Mouse (Mus musculus) mouse trophoblast stem cell (cell line): ENCODE results near the gene BC035947.
"Not testable (repeated sequence)": the region's sequence is repeated elsewhere in the genome, so short reads cannot be mapped to it uniquely, and the experiment has no call there.

Experiments
- in situ Hi-C, 2 experiments: fragments of 300-500 bp; cut with MseI, MboI; formaldehyde crosslinking; loops; 2 replicates in 1 of 2; 3 replicates in 1 of 2; pipeline ENCODE4 v1.15.1; 2025

The BC035947 gene

DNA sequence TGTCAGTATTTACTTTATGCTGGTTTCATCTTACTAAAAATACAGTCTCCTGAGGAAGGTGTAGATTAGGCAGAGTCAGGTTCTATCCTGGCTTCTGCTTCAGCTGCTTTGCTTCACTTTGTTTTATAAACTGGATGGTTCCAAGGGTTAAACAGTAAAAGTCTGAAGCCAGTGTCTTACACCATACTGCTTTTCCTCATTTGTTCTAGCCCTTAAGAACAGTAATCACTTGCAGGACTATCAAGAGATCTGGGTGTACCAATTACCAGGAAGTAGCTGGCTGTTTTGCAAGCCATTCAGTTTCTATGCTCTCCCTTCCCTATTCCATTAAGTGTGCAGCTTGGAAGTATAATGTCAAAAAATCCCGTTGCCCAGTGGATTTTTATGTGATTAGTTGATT is 4.8 kb downstream of the BC035947 start:
- in situ Hi-C loops = no loop called here

DNA sequence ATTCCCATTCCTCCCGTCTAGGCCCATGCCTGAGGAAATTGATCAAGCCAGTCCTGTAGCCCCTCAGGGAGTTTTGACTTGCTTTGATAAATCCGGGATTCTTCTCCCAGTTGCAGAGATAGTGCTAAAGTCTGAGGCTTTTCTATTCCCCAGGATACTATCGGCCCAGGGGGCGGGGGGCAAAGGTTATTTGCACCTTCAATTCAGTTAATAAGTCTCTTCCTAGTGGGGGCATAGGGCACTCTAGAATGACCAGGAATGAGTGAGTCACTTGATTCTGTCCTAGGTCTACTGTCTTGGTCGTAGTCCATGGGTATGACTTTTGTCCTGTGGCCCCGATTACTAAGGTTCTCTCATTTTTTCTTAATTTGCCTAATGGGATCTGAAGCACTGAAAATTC is 9.4 kb downstream of the BC035947 start:
- in situ Hi-C loops = no loop called here

GRCm38 (mm10) chr1:78501856-78502255 is 10.1 kb downstream of the BC035947 start:
- in situ Hi-C loops = not testable (repeated sequence)

DNA sequence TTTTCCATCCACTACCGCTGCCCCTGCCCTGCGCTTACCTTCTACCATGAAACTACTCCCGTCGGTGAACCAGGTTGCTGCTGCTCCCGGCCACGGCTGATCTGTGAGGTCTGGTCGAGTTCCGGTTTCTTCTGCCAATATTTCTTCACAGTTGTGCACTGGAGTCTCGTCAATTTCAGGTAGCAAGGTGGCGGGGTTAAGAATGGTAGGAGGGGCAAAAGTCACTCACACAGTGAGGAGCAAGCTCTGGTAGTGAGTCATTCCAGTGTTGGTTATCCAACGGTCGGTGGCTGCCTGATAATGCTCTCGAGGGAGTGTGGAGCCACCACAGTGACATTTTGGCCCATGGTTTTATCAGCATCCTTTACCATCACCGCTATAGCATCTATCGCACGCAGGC is 10.9 kb downstream of the BC035947 start:
- in situ Hi-C loops = no loop called here

- in situ Hi-C loops = no loop called here
Measured at GRCm38 (mm10) chr1:78490143-78490542, 21.8 kb downstream of the BC035947 start.

GRCm38 (mm10) chr1:78488752-78489492 is 23.0 kb downstream of the BC035947 start, which contains the start of gene Farsb:
Gene Farsb (minus strand): TSS chr1:78488897.
- in situ Hi-C loops = no loop called here

- in situ Hi-C loops = no loop called here
Measured at GRCm38 (mm10) chr1:78488427-78488751, 23.6 kb downstream of the BC035947 start.

GRCm38 (mm10) chr1:78484361-78484760 is 27.6 kb downstream of the BC035947 start:
- in situ Hi-C loops = no loop called here

- in situ Hi-C loops = no loop called here
Measured at GRCm38 (mm10) chr1:78483430-78483829, 28.5 kb downstream of the BC035947 start.

DNA sequence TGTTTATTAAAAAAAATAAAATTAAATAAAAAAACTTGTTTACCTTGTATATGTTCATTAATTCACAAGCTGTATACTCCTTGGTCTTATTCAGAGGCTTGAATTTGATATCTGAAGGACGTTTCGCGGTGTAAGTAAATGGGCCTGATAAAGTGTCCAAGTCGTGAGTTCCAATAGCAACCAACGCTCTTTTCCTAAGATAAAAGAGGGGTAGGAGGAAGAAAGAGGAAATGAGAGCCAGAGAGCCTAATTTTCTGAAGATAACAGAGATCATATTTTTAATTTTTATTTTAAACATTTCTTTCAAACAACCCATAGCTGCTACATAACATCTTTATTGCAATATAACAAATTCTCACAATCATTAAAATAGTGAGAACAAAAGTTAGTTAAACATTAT is 39.5 kb downstream of the BC035947 start:
- in situ Hi-C loops = no loop called here

DNA sequence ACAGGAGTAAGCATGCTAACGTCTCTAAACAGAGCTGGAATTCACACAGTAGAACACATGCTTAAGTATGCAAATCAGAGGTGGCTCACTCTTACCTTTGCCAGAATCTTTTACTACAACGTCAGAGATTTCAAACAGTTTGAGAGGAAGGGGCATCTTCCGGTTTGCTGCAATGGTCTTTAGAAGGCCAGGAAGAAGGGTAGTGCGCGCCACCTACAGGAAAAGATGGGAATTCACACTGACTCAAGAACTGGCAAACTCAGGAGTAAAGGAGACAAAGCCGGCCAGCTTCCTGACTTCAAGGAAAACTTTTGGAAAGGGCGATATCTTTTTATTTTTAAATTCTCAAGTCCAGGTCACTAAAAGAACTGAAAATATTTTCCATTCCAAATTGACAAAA is 57.3 kb downstream of the BC035947 start:
- in situ Hi-C loops = no loop called here

- in situ Hi-C loops = no loop called here
Measured at GRCm38 (mm10) chr1:78453886-78454285, 58.1 kb downstream of the BC035947 start.

DNA sequence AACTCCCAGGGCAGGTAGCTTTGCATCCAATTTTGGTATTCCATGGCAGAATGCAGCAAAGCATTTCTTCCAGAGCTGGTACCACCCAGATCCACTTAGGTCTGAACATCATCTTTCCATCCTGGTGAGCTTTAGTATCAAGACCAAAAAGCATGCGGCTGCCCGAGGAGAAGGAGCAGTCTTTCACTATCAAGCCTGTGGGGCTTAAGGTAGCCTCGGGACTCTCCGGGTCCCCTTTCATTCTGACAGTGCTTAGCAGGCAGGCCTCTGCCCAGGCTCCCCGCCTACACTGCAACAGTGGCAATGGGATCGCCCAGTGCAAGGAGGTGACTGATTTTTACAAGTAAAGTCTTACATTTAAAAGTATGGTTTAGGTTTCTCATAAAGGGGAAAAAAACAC is 59.4 kb downstream of the BC035947 start:
- in situ Hi-C loops = no loop called here

DNA sequence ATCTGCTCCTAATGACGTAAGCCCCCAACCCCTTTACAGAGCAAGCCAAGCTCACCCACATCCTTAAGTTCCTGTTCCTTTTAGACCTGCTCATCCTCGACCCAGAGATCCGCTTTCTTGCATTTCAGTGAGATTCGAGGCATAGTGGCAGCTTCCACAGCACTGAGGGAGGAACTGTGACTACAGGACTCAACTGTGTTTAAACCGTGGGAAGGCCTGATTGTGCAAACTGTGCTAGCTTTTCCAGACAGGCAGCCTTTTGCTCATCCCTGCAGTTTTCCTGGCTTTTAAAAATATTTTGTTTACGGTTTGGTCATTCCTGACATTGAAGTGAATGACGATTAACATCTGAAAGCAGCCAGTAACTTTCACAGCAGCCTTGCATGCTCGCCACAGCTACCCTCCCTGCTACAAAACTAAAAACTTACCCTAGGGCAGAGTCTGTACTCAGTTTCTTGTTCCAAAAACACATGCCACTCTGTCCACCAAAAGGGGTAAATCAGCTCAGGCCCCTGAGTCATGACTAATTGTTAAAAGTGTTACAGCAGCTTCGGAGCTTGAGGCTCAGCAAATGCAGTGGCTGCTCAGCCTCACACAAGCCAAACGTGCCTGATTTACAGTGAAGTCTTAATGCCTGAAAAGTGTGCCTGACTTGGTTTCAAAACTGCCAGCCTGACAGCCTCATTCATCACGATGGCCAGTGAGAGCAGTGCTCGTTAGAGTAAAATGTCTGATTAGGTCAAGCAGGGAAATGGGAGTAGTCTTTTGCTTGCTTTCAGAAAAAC is 60.7 kb downstream of the BC035947 start:
- in situ Hi-C loops = no loop called here

DNA sequence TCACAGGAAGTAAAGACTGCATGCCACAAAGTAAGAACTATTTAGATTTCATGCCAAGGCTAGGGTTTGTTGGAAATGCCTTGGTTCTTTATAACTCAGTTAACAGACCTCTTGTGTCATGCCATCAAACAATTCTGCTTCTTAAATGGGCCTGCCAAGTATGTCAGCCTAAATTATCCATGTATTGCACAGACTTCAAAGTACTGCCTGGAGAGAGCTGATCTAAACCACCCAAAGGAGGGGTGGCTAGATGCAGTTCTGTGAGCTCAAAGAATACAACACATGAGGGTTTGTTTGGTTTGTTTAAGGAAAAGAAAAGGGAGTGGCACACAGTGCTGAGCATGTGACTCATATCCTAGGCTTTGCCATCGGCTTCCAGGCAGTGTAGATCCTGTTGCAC is 63.9 kb downstream of the BC035947 start:
- in situ Hi-C loops = no loop called here
